Mouse (Mus musculus) heart, postnatal 14 days (tissue): ENCODE results near the gene Bfsp2. TPM values are rescaled to one million over a fixed set of nuclear protein-coding genes. Genes with fewer than 3 reads are reported as not detected.

Experiments used
- DNase-seq, 2 experiments: peaks; one replicate each; pipeline ENCODE4 v3.0.0; 2021 to 2022
- intact Hi-C: fragments of 180-260 bp; cut with DNase I; formaldehyde crosslinking; loops from one replicate; pipeline ENCODE4 v1.15.1; 2025
- long read RNA-seq, 2 experiments: library from polyadenylated mRNA; stranded (forward); transcript quantifications; one replicate each; pipeline ENCODE4 v2.0.0; 2021
- total RNA-seq, 2 experiments: library from RNA; stranded (reverse); gene quantifications; 2 replicates each; pipeline ENCODE4 v1.2.3; 2021

Gene Bfsp2
- under 1 TPM in 1 of 2 experiments, not detected in 1; 0.65 TPM for total RNA-seq
- long read RNA-seq, experiment 1: 0 reads
- long read RNA-seq, experiment 2: 0 reads

DNA sequence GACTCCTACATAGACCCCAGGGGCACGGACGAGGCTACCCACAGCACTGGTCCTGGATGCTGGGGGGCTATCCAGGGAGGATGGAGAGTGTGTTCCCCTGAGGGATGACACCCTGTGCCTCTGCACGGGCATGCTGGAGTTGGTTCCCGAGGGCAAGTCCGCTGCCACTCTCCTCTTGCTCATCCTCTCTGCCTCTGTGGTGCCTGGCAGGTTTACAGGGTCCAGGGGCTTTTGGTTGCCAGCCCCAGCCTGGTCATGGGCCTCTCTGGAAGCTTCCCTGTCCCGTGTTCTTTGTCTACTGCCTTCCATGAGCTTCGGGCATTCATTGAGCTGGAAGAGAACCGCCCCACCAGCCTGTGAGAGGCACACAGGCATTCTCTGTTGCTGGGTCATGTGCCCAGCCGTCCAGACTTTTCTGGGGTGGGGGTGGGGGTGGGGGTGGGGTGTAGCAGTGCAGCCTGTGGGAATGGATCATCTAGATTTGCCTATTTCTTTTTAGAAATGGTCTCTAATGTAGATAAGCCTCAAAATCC lies at the start of gene Bfsp2:
Gene Bfsp2 (minus strand): TSS at position 377 of the 533 bp plus-strand sequence.
- DNase-seq: no peak
- intact Hi-C loops: no loop called here

DNA sequence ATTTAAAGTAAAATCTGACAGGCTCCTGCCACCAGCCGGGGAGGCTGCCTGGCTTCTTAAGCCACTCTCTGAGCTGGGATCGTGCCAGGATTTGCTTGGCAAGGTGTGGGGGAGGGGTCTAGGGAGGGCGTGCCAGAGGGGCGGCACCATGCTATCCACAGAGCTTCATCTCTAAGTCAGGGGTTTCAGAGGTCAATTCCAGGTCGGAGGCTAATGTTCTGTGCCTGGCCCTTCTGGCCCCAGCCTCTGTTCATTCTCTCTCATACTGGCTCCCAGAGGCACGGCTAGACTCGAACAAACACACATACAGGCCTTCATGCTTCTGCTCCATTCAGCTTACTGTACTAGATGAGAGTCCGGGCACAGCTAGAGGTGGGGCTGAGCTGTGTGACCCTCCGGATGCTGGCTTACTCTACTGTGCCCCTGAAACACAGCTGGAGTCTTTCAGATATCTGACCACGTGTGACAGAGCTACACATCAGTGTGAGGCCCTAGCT lies 44.9 kb upstream of the Bfsp2 start:
- intact Hi-C loops: no loop called here
- no peak for DNase-seq

DNA sequence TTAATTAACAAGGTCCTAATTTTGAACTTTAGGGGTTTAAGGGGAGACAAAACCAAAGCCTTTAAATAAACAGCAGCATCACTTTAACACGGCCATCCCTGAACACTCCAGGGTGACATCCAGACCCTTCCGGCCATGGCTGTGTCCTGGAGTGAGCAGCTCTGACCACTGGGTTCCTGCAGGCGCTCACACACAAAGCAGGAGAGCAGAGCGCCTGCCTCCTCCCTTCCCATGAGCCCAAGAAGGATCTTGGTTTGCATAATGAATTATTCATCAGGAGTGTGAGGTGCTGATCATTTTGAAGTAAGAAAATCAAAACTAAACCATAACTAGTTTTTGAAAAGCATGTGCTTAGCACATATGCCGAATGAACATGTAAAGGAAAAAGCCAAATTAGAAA lies 44.4 kb upstream of the Bfsp2 start:
- no peak for DNase-seq
- intact Hi-C loops: no loop called here

DNA sequence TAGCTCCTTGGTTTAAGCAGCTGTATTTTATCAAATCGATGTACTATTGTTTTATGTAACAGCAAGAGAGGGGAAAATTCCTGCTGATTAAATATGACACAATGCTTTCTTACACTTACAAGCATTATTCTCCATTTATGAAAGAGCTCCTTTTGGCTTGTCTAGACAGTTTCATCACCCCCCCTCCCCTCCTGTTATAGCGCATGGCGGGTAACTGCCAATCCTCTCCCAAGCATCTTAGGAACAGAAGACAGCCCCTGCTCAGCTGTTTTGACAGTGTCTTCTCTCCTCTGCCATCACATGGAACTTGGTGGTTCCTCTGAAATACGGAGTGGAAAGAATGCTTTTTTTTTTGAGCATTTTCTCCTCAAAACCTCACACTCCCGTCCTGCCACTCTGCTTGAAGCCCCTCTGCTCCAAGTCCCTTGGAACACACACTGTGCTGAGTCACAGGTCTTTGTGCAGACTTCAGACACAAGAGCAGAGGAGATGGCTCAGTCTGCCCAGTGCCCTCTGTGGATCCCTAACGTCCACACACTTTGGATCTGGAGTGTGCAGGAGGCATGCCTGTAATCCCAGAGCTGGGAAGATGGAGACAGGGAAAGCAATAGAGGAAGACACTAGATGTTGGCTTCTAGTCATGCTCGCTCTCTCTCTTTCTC lies 43.7 kb upstream of the Bfsp2 start:
- DNase-seq: no peak
- intact Hi-C loops: no loop called here

DNA sequence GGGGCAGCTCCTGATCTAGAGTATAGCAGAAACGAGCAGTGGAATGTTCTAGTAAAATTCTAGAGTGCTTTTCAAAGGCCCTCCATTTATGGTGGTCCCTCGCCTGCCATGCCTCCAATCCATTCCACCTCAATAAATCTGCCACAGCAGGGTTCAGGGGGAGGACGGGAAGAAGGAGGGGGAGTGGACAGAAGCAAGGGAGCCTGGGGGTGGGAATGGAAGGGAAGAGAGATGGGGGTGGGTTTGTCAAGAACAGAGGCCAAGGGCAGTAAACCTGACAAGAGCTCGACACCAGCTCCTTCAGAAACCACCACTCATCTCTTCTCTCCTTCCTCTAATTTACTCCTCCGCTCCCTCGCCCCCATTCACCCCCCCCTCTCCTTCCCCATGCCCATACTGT lies 42.8 kb upstream of the Bfsp2 start:
- intact Hi-C loops: no loop called here
- DNase-seq: no peak

DNA sequence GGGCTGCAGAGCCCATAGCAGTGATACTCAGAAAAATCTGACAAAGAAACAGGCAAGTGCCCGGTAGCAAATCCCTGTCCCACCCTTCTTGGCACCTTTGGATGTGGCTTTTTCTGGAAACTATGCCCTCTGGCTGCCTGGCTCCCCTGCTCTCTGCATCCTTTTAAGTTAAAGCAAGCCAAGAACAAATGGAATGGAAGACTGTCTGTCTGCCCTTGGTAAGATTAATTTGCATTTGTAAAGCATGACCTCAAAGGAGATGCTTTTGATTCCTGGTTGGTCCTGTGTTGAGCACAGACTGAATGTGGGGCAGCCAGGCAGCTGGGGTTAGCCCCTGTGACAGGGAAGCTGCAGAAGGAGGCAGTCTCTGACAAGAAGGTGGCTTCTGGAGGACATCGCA lies 33.7 kb upstream of the Bfsp2 start:
- intact Hi-C loops: no loop called here
- no peak for DNase-seq

DNA sequence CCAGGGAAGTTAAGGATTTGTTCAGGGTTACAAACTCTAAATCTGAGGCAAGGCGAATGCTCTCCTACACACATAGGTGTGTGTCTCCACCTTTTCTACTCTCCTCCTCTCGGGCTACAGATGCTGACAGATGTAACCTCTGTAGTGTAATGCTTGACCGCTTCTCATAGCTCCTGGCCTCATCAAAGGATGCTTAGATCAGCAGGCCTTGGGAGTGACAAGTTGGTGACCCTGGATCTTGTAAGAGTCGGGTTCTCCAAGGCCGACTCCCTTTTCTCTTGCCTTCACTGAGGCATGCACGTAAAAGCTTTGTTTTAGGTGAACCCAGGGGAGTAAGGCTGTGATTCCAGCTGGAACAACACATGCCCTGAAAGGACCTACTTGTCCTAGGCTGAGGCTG lies 32.0 kb upstream of the Bfsp2 start:
- DNase-seq: no peak
- intact Hi-C loops: no loop called here

DNA sequence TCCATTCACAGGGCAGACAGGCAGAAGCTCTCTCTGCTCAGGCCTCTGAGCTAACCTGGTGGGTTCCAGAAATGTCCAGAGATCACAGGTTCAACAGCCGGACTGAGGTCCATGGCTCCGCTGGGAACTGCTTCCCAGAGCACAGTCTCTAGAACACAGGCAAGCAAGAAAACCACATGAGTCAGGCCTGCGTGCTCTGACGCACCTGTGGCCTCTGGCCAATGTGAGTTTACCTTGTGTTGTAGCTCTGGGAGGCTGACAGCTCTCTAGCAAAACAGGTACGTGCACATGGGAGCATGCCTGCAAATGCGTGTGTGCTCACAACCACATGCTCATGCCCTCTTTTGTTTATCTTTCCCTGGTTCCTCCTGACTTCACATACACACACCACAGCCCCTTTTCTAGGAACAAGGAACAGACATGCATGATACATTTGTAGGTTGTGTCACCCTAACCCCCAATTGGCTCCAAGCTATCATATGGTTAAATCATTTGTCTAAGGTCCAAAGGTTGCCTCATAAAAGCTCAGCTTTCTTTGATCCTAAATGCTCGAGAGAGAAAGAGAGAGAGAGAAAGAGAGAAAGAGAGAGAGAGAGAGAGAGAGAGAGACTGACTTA lies 26.9 kb upstream of the Bfsp2 start:
- DNase-seq: no peak
- intact Hi-C loops: no loop called here

DNA sequence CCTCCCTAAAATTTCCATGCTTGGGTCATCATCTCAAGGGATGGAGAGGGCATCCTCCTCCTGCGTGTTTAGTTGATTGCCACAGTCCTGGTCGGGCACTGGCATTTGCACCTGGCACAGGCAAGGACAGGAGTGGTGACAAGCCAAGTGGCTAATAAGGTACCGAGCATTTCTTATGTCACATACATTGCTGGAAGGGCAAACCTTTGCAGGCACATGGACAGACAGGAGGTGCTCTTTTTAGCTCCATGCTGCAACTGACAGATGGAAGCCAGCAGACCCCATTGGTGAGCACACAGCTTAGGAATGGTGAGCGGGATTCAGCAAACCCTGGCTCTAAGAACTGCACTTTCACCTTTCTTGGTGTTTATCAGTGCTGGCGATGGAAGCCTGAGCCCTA lies 24.8 kb upstream of the Bfsp2 start:
- intact Hi-C loops: no loop called here
- DNase-seq: no peak

DNA sequence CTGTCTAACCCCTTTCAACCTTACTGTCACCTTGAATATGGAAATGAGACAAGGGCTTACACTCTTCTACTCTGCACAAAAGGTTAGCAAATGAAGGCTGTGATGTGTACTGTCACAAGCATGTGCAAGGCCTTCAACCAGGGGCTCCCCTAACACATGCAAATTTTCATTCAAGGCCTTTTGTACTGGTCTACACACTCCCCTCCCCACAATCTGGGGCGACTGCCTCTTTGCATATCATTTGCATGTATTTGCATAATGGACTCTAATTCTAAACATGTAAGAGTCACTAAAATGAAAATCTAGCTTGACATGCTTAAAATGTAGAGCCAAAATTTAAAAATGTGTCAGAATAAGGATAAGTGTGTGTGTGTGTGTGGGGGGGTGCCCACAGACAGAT lies 24.4 kb upstream of the Bfsp2 start:
- DNase-seq: no peak
- intact Hi-C loops: loop anchor here (5.0 kb wide), 1 partner anchor 53 kb away; no protein-coding TSS in a partner anchor

DNA sequence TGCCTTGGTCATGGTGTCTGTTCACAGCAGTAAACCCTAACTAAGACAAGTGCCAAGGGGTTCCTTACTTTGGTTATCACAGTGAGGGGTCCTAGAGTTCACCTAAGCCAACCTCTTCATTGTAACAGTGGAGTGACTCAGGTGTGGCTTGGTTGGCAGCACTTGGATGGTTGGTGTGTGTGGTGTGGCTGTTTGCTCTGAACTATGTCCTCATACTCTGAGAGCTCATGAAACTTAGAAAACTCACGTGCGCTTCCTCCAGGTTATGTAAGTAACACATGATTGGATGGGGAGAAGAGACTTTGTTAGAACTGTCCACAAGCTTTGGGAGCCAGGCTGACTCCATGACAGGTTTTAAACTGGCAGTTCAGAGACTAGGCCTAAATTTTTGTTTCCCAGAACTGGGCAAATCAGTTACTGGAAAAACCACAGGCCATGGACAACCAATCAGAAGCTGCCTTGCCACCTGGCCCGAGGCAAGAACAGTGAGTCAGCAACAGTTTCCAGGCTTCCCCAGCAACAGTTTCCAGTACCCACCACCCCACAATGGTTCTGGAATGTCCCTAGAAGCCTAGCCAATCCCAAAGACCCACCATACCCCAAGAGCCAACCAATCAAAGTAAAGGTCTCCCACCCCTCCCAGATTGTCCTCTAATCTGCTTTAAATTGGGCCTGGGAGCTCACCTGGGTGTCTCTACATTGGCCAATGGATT lies 23.5 kb upstream of the Bfsp2 start:
- no peak for DNase-seq
- intact Hi-C loops: loop anchor here (5.0 kb wide), 1 partner anchor 54 kb away; no protein-coding TSS in a partner anchor

DNA sequence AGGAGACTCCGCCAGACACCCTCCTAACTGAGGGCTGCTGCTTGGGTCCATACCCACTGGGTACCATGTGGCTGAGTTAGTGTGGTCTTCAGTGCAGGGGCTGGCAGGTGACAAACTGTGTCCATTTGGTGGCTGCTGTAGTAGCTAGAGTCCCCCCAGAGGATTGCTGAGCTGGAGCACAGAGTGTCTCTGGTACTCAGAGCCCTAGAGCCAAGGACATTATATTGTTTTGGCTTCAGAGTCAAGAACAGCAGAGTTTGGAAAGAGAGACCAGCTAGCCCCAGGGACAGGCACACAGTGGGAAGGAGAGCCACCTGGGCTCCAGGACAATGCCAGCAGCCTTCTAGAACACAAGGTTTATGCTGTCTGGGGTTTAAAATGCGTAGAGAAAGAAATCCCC lies 22.4 kb upstream of the Bfsp2 start:
- DNase-seq: no peak
- intact Hi-C loops: loop anchor here (5.0 kb wide), 1 partner anchor 55 kb away; no protein-coding TSS in a partner anchor

DNA sequence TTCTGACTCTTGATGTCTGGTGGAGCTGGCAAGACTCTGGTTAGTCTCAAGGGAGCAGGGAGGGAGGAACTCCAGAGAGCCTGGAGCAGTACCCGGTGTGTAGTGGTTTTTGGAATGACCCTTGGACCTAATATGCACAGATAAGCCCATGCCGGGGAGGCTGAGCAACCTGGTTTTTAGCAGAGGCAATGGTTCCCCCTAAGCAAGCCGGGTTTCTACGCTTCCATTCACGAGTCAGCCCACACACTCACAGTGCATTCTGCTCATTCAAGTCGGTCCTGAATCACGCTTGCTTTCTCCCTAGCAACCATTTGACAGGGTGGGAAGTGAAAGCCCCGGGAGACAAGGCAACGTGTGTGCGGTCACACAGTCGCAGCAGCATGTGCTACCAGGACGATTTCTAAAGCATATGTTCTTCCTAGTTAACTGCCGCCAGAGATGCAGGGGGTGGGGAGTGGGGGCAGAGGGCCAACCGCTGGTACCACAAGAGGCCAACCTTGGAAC lies 21.7 kb upstream of the Bfsp2 start:
- intact Hi-C loops: loop anchor here (5.0 kb wide), 1 partner anchor 55 kb away; no protein-coding TSS in a partner anchor
- DNase-seq: no peak

DNA sequence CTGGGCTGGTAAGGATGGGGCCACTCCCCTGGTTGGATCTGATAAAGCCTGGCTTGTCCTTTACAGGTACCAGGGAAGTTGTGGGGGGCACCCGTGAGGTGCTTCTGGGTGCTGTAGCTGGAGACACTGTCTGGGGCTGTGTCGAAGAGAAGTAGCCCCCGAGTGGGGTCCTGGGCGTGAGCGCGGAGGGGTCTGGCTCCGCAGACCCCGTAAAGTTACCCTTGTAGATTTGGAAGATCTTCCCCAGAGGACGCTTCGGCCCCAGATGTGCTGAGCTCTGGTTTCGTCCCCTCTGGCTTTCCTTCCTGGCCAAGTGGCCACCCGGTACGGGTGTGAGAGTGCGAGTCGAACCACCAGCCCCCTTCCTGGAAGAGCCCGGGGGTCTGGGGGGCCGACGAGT lies 19.1 kb upstream of the Bfsp2 start:
- intact Hi-C loops: no loop called here
- DNase-seq: no peak

DNA sequence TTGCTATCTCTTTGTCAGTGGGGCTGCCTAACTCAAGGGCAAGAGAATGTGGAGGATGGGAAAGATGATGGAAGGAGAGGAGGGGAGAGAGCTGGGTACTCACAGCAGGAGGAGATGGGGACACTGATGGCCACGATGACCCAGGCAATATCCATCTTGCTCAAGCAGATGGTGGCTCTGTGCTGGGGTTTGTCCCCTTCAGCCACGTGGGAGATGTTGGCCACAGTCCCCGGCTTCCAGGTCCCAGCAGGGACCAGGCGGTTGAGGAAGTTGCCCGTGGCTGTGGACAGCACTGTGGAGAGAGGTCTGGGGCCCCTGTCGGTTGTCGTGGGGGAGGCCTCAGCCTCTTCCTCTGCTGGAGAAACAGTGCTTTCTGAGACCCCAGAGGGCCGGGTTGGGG lies 18.5 kb upstream of the Bfsp2 start:
- intact Hi-C loops: no loop called here
- no peak for DNase-seq

DNA sequence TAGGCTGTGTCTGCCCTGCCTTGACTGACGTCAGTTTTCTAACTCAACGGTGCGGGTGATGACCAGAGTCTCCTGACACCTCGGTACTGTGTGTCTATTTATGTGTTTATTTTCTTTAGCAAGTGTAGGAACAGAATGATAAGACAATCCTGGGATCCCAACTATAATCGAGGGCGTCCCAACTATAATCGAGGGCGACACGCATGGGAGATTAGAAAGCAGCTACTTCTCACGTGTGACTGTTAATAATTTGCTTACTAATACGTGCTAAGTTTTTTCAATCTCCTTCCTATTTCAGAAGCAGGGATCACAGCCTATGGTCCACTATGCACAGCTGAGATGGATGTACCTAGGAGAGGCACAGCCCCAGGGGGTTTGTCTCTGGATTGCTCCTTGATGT lies 15.2 kb upstream of the Bfsp2 start:
- intact Hi-C loops: no loop called here
- no peak for DNase-seq

DNA sequence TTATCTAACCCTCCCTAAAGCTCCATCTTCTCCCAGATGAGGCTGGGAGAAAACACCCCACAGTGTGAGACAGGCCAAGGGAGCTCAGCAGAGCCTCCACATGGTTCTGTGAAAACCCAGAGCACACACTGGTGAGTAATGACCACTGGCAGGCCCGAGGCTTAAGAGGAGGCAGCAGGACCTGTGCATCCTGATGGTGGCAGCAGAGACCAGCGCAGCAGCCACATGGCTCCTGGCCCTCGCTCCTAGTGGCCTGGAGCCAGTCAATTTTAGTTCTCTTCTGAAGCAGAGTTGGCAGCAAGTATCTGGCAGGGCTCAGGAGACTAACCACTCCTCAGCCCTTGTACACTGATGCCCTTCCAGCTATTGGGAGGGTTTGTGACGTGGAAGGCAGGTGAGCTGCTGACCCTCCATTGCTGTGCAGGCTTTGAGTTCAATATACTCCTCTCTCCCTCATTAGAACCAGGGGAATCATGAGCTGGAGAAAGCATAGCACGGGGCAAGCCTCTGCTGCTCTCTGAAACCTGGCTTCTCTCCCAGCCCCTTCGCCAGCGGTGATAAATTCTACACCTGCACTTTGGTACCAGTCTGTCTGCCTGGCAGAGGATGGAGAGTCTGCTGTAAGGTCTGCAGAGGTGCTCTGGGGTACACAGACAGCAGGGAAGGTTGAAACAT lies 14.3 kb upstream of the Bfsp2 start:
- intact Hi-C loops: loop anchor here (1.0 kb wide), 2 partner anchors 130 to 504 kb away; no protein-coding TSS in a partner anchor
- peak; percentile 83 to 89 for DNase-seq

DNA sequence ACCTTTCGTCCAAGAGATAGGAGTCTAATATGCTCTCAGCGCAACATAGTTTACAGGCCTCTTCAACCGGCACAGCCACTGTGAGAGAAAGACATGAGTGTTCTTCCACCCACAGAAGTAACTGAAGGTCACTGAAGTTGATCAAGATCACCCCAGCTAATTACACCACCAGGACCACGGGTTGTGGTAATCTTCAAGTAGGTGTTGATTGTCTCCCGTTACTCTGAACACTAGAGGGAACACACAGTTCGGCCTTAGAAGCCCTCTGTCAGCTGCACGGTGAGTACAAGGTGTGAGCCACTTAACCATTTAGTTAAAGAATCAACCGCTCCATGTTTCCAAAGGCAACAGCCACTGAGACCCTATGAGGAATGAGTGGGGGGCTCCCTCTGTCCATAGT lies 11.8 kb upstream of the Bfsp2 start:
- no peak for DNase-seq
- intact Hi-C loops: no loop called here

DNA sequence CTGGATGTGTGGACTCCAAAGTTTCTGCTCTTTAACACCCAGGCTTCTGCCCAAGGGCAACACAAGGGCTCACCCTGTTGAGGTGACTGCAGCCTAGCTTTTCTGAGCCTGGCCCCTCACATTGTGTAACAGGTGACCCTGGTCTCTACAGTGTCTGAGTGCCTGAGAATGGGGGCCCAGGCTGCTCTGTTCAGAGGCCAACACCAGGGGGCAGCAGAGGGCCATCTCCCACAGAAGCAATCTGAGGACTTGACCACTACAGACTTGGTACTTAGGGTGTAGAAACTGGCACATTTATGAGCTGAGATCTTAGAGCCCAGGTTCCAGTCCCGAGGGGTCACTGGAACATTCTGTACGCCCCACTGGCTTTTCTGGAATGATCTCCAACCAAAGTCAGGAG lies 10.2 kb upstream of the Bfsp2 start:
- intact Hi-C loops: loop anchor here (1.0 kb wide), 1 partner anchor 269 kb away; no protein-coding TSS in a partner anchor
- DNase-seq: peak; percentile 84 to 89

DNA sequence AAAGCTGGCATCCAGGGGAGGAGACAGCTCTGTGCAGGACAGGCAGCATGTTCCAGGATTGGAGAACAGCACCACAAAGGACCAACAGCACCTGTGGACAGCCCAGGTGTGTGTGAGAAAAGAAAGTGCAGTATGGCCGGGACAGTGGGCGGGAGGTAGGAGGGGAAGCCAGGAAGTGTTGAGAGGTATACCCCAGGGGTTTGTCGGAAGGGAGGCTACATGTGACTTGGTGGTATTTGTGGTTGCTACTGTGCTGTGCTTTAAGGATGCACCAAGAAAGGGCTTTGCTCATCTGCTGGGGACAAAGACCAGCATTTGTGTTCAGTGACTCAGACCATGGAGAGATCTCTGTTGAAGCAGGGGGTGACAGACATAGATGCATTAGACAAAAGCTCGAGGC lies 9.7 kb upstream of the Bfsp2 start:
- intact Hi-C loops: loop anchor here (1.0 kb wide), 1 partner anchor 269 kb away; no protein-coding TSS in a partner anchor
- DNase-seq: no peak
